12 mouse cellular contexts compared by ENCODE assay signal in genomic region chr8:88431389-88431788, GRCm38 (mm10).
"Had no signal": no experiment of that assay in that cellular context is flagged by ENCODE, and none has a peak within 500 bp of the region (broad histone marks: within the 10 kb centered on the region; RNA-seq: fewer than 3 reads in every experiment).

No protein-coding gene starts in this region.

- H3K27me3 ChIP-seq: lung, embryonic 15.5 days; neural tube, embryonic 13.5 days had no signal

- H3K27ac ChIP-seq: liver, embryonic 12.5 days; lung, embryonic 15.5 days; macrophage; neural tube, embryonic 13.5 days had no signal

- H3K9ac ChIP-seq: liver, embryonic 12.5 days; lung, embryonic 15.5 days; neural tube, embryonic 13.5 days had no signal

- H3K4me3 ChIP-seq: liver, embryonic 12.5 days; lung, embryonic 15.5 days; megakaryocyte, embryonic 14.5 days; neural tube, embryonic 13.5 days had no signal

- ATAC-seq: liver, embryonic 12.5 days; midbrain, embryonic 16.5 days had no signal

- H3K4me1 ChIP-seq: liver, embryonic 12.5 days; lung, embryonic 15.5 days; megakaryocyte, embryonic 14.5 days; neural tube, embryonic 13.5 days had no signal

- H3K36me3 ChIP-seq: liver, embryonic 12.5 days; lung, embryonic 15.5 days; neural tube, embryonic 13.5 days had no signal

- H3K9me3 ChIP-seq: liver, embryonic 12.5 days; lung, embryonic 15.5 days; megakaryocyte, embryonic 14.5 days; neural tube, embryonic 13.5 days had no signal

- H3K4me2 ChIP-seq: liver, embryonic 12.5 days; lung, embryonic 15.5 days; midbrain, embryonic 11.5 days; neural tube, embryonic 13.5 days had no signal

- DNase-seq: kidney, adult 11 months; kidney, postnatal 14 days; lung, postnatal 14 days; right cerebral cortex, postnatal 14 days; thymus, postnatal 4 days had no signal
